Mouse (Mus musculus): ENCODE measurements at regions not wholly inside any gene's neighbourhood (a gene's known extent, or its start where the extent isn't known, plus 50 kb on each side); places are given as distances from the start of the nearest gene placed in this dataset.

GRCm38 (mm10) chr1:56453756-56454155 lies 183.5 kb downstream of the Hsfy2 start:
- Histone ChIP-seq H3K36me3 (replicated peaks) (no peaks in the 10 kb centered on the region), H3K9me3 (no peaks in the 10 kb centered on the region), H3K4me3 (no peak overlapping the region), H3K27me3 (replicated peaks; ENCODE audit: low read depth, poor library complexity, severe bottlenecking) (no peaks in the 10 kb centered on the region), H3K4me1 (no peaks in the 10 kb centered on the region), H3K27ac (replicated peaks) (no peak overlapping the region)
- WGBS: 85% methylated on average over 3 of the region's 3 CpGs
- no peak for DNase-seq (ENCODE audit: low spot score)

- H3K27me3 ChIP-seq (replicated peaks; ENCODE audit: low read depth, poor library complexity, severe bottlenecking): no peaks in the 10 kb centered on the region
- H3K4me1 ChIP-seq: no peaks in the 10 kb centered on the region
- no peaks in the 10 kb centered on the region for H3K36me3 ChIP-seq (replicated peaks)
- no peak overlapping the region for H3K27ac ChIP-seq (replicated peaks)
- no peaks in the 10 kb centered on the region for H3K9me3 ChIP-seq
- 65% methylated on average over 1 of the region's 1 CpGs for WGBS
- no peak for DNase-seq (ENCODE audit: low spot score)
- no peak overlapping the region for H3K4me3 ChIP-seq
These were observed 194.4 kb downstream of the Hsfy2 start for GRCm38 (mm10) chr1:56442835-56443234.

- H3K4me1 ChIP-seq: no peaks in the 10 kb centered on the region
- no peak for DNase-seq (ENCODE audit: low spot score)
- WGBS: 95% methylated on average over 1 of the region's 1 CpGs
- H3K36me3 ChIP-seq (replicated peaks): no peaks in the 10 kb centered on the region
- H3K9me3 ChIP-seq: no peaks in the 10 kb centered on the region
- no peak overlapping the region for H3K27ac ChIP-seq (replicated peaks)
- no peaks in the 10 kb centered on the region for H3K27me3 ChIP-seq (replicated peaks; ENCODE audit: low read depth, poor library complexity, severe bottlenecking)
- no peak overlapping the region for H3K4me3 ChIP-seq
These were observed 230.4 kb downstream of the Hsfy2 start for GRCm38 (mm10) chr1:56406786-56407185.

- Histone ChIP-seq H3K4me3 (no peak overlapping the region), H3K27ac (replicated peaks) (no peak overlapping the region), H3K36me3 (replicated peaks) (no peaks in the 10 kb centered on the region), H3K27me3 (replicated peaks; ENCODE audit: low read depth, poor library complexity, severe bottlenecking) (no peaks in the 10 kb centered on the region), H3K4me1 (no peaks in the 10 kb centered on the region), H3K9me3 (no peaks in the 10 kb centered on the region)
- no peak for DNase-seq (ENCODE audit: low spot score)
- WGBS: 87% methylated on average over 2 of the region's 2 CpGs
These were observed 233.9 kb downstream of the Hsfy2 start for GRCm38 (mm10) chr1:56403351-56403750.

GRCm38 (mm10) chr1:56395832-56396231 lies 241.4 kb downstream of the Hsfy2 start:
- no peaks in the 10 kb centered on the region for H3K27me3 ChIP-seq (replicated peaks; ENCODE audit: low read depth, poor library complexity, severe bottlenecking)
- no peaks in the 10 kb centered on the region for H3K9me3 ChIP-seq
- no peaks in the 10 kb centered on the region for H3K36me3 ChIP-seq (replicated peaks)
- no peaks in the 10 kb centered on the region for H3K4me1 ChIP-seq
- H3K4me3 ChIP-seq: no peak overlapping the region
- 87% methylated on average over 6 of the region's 6 CpGs for WGBS
- H3K27ac ChIP-seq (replicated peaks): no peak overlapping the region
- no peak for DNase-seq (ENCODE audit: low spot score)

- 58% methylated on average over 6 of the region's 6 CpGs for WGBS
- no peaks in the 10 kb centered on the region for H3K36me3 ChIP-seq (replicated peaks)
- H3K9me3 ChIP-seq: no peaks in the 10 kb centered on the region
- no peak for DNase-seq (ENCODE audit: low spot score)
- H3K27ac ChIP-seq (replicated peaks): no peak overlapping the region
- H3K4me3 ChIP-seq: no peak overlapping the region
- H3K27me3 ChIP-seq (replicated peaks; ENCODE audit: low read depth, poor library complexity, severe bottlenecking): no peaks in the 10 kb centered on the region
- H3K4me1 ChIP-seq: no peaks in the 10 kb centered on the region
These were observed 250.1 kb downstream of the Hsfy2 start for GRCm38 (mm10) chr1:56387086-56387485.

- H3K27me3 ChIP-seq (replicated peaks; ENCODE audit: low read depth, poor library complexity, severe bottlenecking): no peaks in the 10 kb centered on the region
- H3K27ac ChIP-seq (replicated peaks): no peak overlapping the region
- H3K36me3 ChIP-seq (replicated peaks): no peaks in the 10 kb centered on the region
- H3K4me3 ChIP-seq: no peak overlapping the region
- 92% methylated on average over 2 of the region's 2 CpGs for WGBS
- no peak for DNase-seq (ENCODE audit: low spot score)
- H3K4me1 ChIP-seq: no peaks in the 10 kb centered on the region
- no peaks in the 10 kb centered on the region for H3K9me3 ChIP-seq
These were observed 270.9 kb downstream of the Hsfy2 start for GRCm38 (mm10) chr1:56366319-56366718.

GRCm38 (mm10) chr1:56360857-56361256 lies 276.4 kb downstream of the Hsfy2 start:
- Histone ChIP-seq H3K9me3 (no peaks in the 10 kb centered on the region), H3K4me1 (no peaks in the 10 kb centered on the region), H3K27ac (replicated peaks) (no peak overlapping the region), H3K4me3 (no peak overlapping the region), H3K36me3 (replicated peaks) (no peaks in the 10 kb centered on the region), H3K27me3 (replicated peaks; ENCODE audit: low read depth, poor library complexity, severe bottlenecking) (no peaks in the 10 kb centered on the region)
- DNase-seq (ENCODE audit: low spot score): no peak
- WGBS: 76% methylated on average over 5 of the region's 5 CpGs

GRCm38 (mm10) chr1:56346638-56347037 lies 290.6 kb downstream of the Hsfy2 start:
- no peaks in the 10 kb centered on the region for H3K9me3 ChIP-seq
- 81% methylated on average over 4 of the region's 4 CpGs for WGBS
- no peaks in the 10 kb centered on the region for H3K27me3 ChIP-seq (replicated peaks; ENCODE audit: low read depth, poor library complexity, severe bottlenecking)
- DNase-seq (ENCODE audit: low spot score): no peak
- no peaks in the 10 kb centered on the region for H3K4me1 ChIP-seq
- no peaks in the 10 kb centered on the region for H3K36me3 ChIP-seq (replicated peaks)
- H3K4me3 ChIP-seq: no peak overlapping the region
- no peak overlapping the region for H3K27ac ChIP-seq (replicated peaks)

- Histone ChIP-seq H3K9me3 (no peaks in the 10 kb centered on the region), H3K27ac (replicated peaks) (no peak overlapping the region), H3K4me1 (no peaks in the 10 kb centered on the region), H3K36me3 (replicated peaks) (no peaks in the 10 kb centered on the region), H3K4me3 (no peak overlapping the region), H3K27me3 (replicated peaks; ENCODE audit: low read depth, poor library complexity, severe bottlenecking) (no peaks in the 10 kb centered on the region)
- 83% methylated on average over 6 of the region's 6 CpGs for WGBS
- no peak for DNase-seq (ENCODE audit: low spot score)
These were observed 292.3 kb downstream of the Hsfy2 start for GRCm38 (mm10) chr1:56344952-56345351.

- Histone ChIP-seq H3K27me3 (replicated peaks; ENCODE audit: low read depth, poor library complexity, severe bottlenecking) (no peaks in the 10 kb centered on the region), H3K36me3 (replicated peaks) (no peaks in the 10 kb centered on the region), H3K9me3 (no peaks in the 10 kb centered on the region), H3K4me1 (no peaks in the 10 kb centered on the region), H3K4me3 (no peak overlapping the region), H3K27ac (replicated peaks) (no peak overlapping the region)
- 90% methylated on average over 5 of the region's 5 CpGs for WGBS
- no peak for DNase-seq (ENCODE audit: low spot score)
These were observed 309.9 kb downstream of the Hsfy2 start for GRCm38 (mm10) chr1:56327381-56327780.

GRCm38 (mm10) chr1:56308586-56308985 lies 328.6 kb downstream of the Hsfy2 start:
- DNase-seq (ENCODE audit: low spot score): no peak
- H3K4me3 ChIP-seq: no peak overlapping the region
- no peaks in the 10 kb centered on the region for H3K4me1 ChIP-seq
- WGBS: 48% methylated on average over 3 of the region's 3 CpGs
- H3K27ac ChIP-seq (replicated peaks): no peak overlapping the region
- no peaks in the 10 kb centered on the region for H3K27me3 ChIP-seq (replicated peaks; ENCODE audit: low read depth, poor library complexity, severe bottlenecking)
- H3K9me3 ChIP-seq: no peaks in the 10 kb centered on the region
- no peaks in the 10 kb centered on the region for H3K36me3 ChIP-seq (replicated peaks)

GRCm38 (mm10) chr1:56294391-56294790 lies 342.8 kb downstream of the Hsfy2 start:
- Histone ChIP-seq H3K4me3 (no peak overlapping the region), H3K27me3 (replicated peaks; ENCODE audit: low read depth, poor library complexity, severe bottlenecking) (peaks cover 5% of the 10 kb centered on the region; the same call in 1 of the 2 replicates), H3K4me1 (no peaks in the 10 kb centered on the region), H3K36me3 (replicated peaks) (no peaks in the 10 kb centered on the region), H3K9me3 (no peaks in the 10 kb centered on the region), H3K27ac (replicated peaks) (no peak overlapping the region)
- WGBS: 80% methylated on average over 2 of the region's 2 CpGs
- DNase-seq (ENCODE audit: low spot score): no peak

- Histone ChIP-seq H3K27ac (replicated peaks) (no peak overlapping the region), H3K9me3 (no peaks in the 10 kb centered on the region), H3K27me3 (replicated peaks; ENCODE audit: low read depth, poor library complexity, severe bottlenecking) (peaks cover 5% of the 10 kb centered on the region; the same call in 1 of the 2 replicates), H3K4me1 (peaks cover 9% of the 10 kb centered on the region), H3K4me3 (no peak overlapping the region), H3K36me3 (replicated peaks) (no peaks in the 10 kb centered on the region)
- WGBS: 92% methylated on average over 1 of the region's 1 CpGs
- DNase-seq (ENCODE audit: low spot score): no peak
These were observed 347.5 kb downstream of the Hsfy2 start for GRCm38 (mm10) chr1:56289748-56290147.

All from embryonic facial prominence, embryonic 10.5 days (tissue).